Mouse (Mus musculus) heart, postnatal 25 days (tissue): ENCODE results near the gene Lrrk1. TPM values are rescaled to one million over a fixed set of nuclear protein-coding genes. Genes with fewer than 3 reads are reported as not detected.

Experiments
- DNase-seq: peaks from one replicate; pipeline ENCODE4 v3.0.0; 2022; ENCODE audit warnings: low spot score
- intact Hi-C: fragments of 180-260 bp; cut with DNase I; formaldehyde crosslinking; loops from one replicate; pipeline ENCODE4 v1.15.1; 2025
- total RNA-seq, 2 experiments: library from RNA; stranded (reverse); gene quantifications; 2 replicates each; pipeline ENCODE4 v1.2.3; 2021

Lrrk1 gene
- total RNA-seq, 2 experiments from 2014 or later, result 9.9 to 10.5 TPM

DNA sequence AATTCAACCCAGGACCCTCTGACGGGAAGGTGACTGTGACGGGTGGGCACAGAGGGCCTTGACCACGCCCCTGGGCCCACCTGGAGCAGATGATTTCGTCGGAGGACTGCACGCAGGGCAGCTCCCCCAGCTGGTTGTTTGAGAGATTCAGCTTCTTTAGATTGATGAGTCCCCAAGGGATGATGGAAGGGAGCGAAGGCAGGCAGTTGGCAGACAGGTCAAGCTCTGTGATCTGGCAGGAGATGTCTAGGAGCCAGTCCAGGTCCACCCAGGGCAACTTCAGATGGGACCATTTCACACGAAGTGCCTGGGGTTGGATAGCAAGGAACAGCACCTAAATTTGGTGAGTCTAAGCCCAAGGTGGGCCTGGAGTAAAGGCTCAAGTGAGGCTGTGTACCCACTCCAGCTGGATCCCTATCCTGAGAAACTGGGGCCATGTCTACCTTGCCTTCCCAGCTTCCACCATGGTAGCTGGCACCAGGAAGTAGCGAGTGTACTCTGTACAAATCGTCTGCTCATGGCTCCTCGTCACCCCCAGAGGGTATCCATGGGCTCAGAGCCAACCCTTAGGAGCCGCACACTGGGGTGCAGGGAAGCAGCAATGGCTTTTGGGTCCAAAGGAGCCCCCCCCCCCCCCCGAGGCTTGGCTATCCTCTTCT lies 79.4 kb downstream of the Lrrk1 start:
- DNase-seq, result no peak
- intact Hi-C loops, result no loop called here

DNA sequence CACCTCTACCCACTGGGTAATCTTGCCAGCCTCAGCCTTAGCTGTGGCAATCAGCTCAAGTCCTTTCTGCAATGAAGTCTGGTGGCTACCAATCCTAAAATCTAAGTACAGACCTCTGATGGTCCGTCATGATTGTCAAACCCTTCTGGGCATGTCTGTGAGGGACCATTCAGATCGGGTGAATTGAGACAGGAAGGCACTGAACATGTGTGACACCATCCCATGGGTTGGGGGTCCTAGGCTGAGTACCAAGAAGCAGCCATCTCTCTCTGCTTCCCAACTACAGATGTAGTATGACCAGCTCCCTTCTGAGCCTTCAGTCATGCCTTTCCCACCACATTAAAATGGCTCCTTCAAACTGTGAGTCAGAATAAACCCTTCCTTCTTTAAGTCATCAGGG lies 80.4 kb downstream of the Lrrk1 start:
- DNase-seq, result no peak
- intact Hi-C loops, result no loop called here

- DNase-seq, result no peak
- intact Hi-C loops, result no loop called here
Observed at GRCm38 (mm10) chr7:66305714-66306198, 82.4 kb downstream of the Lrrk1 start.

DNA sequence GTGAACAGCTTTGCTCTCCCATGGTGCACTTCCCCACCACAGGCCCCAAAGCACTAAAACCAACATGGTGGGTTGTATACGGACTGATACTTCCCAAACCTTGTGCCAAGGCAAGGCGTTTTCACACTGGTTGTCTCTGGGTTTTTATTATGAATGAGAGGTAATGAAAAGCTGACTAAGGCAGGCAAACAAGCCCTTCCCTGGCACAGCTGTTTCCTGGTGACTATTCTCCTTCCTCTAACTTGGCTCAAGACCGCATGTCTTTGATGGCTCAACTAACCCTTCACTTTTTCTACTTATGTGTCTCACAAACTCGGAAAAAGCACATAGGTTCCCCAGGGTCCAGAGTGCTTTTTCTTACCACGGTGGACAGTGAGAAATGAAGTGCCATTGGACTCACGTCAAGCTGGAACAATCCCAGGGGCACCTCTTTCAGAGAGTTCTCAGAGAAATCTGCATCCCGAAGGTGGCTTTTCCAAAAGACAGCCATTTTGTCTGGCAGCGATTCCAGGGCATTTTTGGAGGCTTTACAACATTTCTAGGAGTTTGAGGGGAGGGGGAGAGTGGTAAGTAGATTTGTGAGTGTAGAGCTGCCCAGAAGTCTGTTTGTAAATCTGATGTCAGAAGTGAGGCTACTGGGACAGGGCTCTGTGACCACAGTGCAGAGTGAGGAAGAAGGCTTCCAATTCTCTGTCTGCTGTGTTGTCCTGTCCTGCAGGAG lies 83.0 kb downstream of the Lrrk1 start:
- intact Hi-C loops, result no loop called here
- DNase-seq, result no peak

DNA sequence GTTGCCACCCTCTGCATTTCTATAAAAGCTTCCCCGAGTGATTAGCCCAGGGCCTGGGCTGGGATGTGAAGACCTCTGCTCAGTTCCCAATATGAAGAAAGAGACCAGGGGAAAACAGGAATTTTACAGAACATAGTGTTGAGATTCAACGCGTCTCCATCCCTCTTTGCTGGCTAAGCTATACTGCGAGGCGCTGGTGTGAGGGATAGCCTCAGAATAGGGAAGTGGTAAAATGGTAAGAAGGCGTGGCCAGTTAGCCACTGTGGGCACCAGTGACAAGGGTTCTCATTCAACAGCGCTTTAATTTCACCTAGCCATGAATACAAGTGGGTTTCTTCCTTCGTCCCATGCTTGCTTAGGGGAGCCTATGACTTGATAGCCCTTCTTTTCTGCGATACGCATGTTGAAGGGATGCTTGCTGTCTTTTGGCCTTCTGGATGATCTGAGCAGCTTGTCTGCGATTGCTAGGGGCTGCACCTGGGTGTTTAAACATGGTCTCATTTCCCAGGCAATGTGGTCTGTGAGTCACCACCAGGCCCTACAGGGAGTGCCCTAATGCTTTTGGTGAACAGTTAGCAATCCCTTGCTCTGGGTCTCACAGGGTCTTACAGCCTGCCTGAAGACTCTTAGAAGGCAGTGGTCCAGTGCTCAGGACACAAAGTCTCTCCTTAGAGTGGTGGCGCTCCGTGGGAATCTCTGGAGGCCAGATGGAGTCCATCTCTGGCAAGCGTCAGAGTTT lies 84.1 kb downstream of the Lrrk1 start:
- no peak for DNase-seq
- intact Hi-C loops, result no loop called here

DNA sequence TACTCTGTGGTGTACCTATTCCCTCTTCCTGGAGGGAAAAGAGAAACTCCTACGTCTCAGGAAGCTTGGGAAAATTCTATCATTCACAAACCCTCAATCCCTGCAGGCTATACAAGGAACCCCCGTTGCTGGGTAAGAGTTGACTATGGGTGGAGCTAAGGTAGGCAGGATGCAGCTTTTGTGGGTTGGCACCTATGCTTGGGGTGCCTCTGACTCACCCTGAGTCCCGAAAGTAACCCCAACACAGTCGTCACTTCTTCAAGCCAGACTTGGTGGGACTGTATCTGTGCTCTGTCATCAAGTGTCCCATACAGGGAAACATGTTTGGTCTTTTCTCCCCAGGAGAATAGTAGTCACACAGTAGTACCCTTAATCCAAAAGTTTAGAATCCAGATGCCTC lies 86.7 kb downstream of the Lrrk1 start:
- intact Hi-C loops, result loop anchor here (1.0 to 2.0 kb wide), 2 partner anchors 51 to 199 kb away; no protein-coding TSS in a partner anchor
- no peak for DNase-seq

- intact Hi-C loops, result loop anchor here (1.0 to 2.0 kb wide), 2 partner anchors 50 to 198 kb away; no protein-coding TSS in a partner anchor
- no peak for DNase-seq
Observed at GRCm38 (mm10) chr7:66300680-66301079, 87.5 kb downstream of the Lrrk1 start.

GRCm38 (mm10) chr7:66297656-66298021 lies 90.5 kb downstream of the Lrrk1 start:
- no peak for DNase-seq
- intact Hi-C loops, result no loop called here

- intact Hi-C loops, result no loop called here
- DNase-seq, result no peak
Observed at GRCm38 (mm10) chr7:66296921-66297655, 91.1 kb downstream of the Lrrk1 start.

DNA sequence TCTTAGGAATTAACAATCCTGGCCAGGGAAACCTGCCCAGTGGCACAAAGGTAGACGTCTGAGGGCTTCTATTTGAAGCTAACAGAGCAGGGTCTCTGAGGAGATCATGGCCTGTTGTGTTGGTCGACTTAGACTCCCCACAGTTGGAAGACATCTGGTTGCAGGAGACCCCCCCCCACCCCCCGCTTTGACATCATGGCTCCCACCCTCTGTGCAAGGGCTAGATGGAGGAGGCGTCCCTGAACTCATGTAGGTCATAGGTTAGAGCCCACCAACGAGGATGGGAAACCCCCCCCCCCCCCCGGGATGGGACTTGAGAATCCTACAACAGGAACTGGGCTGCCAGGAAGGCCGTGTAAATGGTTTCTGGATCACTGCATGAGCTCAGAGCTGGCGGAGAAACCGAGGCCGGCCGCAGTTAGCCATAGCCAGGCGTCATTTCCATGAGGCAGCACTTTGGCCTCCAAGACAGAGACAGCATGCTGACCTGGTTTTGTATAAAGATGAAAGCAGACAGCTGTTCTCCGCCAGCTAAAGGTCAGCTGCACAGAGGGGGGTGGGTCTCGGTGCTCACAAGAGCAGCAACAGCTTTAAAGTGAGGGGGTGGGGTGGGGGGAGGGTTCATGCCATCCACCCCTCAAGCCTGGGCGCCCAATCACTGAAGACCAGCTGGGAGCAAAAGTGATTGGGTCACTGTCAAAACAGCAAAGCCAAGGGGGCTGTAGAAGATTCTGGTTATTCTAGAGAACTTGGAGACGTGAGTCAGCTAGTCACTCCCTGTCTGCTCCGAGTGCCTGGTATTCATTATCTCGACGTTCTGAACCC lies 95.4 kb downstream of the Lrrk1 start:
- no peak for DNase-seq
- intact Hi-C loops, result no loop called here

DNA sequence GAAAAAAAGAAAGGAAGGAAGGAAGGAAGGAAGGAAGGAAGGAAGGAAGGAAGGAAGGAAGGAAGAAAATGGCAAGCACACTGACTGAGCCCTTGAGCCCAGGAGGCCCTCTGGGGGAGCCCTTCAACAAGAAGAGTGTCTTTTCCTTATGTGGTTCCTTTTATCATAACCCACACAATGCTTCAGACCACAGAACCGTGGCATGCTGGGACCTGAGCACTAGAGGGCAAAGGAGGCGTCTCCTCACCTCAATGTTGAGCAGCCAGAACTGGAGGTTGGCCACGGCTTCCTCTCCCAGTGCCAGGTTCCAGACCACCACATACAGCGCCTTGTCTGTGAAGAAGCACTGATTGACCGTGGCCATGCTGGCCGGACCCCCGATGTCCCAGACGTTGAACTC lies 96.1 kb downstream of the Lrrk1 start:
- no peak for DNase-seq
- intact Hi-C loops, result no loop called here

GRCm38 (mm10) chr7:66282984-66283612 lies 105.1 kb downstream of the Lrrk1 start:
- no peak for DNase-seq
- intact Hi-C loops, result no loop called here

DNA sequence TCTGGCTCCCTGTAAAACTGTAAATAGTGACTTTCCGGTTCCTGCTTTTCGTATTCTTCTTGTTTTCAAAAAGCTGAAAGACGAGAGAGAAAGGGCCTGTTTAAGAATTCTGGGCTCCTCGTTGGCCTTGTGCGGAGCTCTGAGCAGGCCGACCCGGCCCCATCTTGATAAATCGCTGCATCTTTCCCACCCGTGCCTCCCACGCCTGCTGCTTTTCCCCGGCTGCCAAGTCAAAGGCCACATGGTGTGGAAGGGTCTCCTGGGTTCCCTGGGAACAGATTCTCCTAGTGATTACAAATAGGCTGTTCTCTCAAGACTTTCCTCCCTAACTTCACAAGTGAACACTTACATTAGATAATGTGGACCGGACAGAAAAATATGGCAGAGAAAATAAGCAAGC lies 105.9 kb downstream of the Lrrk1 start:
- intact Hi-C loops, result no loop called here

GRCm38 (mm10) chr7:66278001-66278400 lies 110.1 kb downstream of the Lrrk1 start:
- no peak for DNase-seq
- intact Hi-C loops, result no loop called here

More for the DNA sequence above, 105.9 kb downstream of the Lrrk1 start:
- no peak for DNase-seq

GRCm38 (mm10) chr7:66273494-66273893 lies 114.7 kb downstream of the Lrrk1 start:
- DNase-seq, result no peak
- intact Hi-C loops, result no loop called here

- intact Hi-C loops, result no loop called here
- DNase-seq, result no peak
Observed at GRCm38 (mm10) chr7:66271226-66271625, 116.9 kb downstream of the Lrrk1 start.

GRCm38 (mm10) chr7:66266942-66267850 lies 121.0 kb downstream of the Lrrk1 start:
- no peak for DNase-seq
- intact Hi-C loops, result no loop called here

DNA sequence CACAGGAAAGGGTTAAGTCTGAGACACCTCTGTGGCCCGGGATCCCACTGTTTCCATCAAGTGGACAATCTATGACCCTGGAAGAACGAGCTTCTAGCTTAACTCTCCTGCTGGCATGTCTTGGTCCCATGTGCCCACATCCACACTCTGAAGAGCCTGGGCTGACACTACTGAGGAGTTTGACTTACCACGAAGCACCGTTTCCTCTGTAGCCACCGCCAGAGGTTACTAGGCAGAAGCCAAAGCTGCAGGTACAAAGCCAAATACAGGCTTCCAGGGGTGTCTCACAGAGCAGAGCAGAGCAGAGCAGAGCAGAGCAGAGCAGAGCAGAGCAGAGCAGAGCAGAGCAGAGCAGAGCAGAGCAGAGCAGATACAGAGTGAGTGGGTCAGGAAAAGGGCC lies 124.7 kb downstream of the Lrrk1 start:
- intact Hi-C loops, result no loop called here
- DNase-seq, result no peak
